Mouse (Mus musculus): ENCODE data around the gene Kifc1. TPM values are rescaled to one million over a fixed set of nuclear protein-coding genes. Genes with fewer than 3 reads are reported as not detected.
"Not testable (repeated sequence)": the region's sequence is repeated elsewhere in the genome, so short reads cannot be mapped to it uniquely, and the experiment has no call there.

Kifc1 gene
- polyA plus RNA-seq, 1 experiment, result 3.0 TPM

GRCm38 (mm10) chr17:33902491-33902890 is 12.0 kb upstream of the Kifc1 start:
- WGBS, result 46% methylated on average over 7 of the region's 7 CpGs
- TF ChIP-seq POLR2A (IDR thresholded peaks at IDR 0.05; ENCODE audit: borderline replicate concordance, extremely low read depth, low read depth, low read length) (no peak), CTCF (IDR thresholded peaks at IDR 0.05; ENCODE audit: insufficient read depth, low read length) (no peak)
- Histone ChIP-seq H3K4me1 (ENCODE audit: control insufficient read depth, insufficient read depth, low read length) (no peaks in the 10 kb centered on the region), H3K4me3 (replicated peaks; ENCODE audit: extremely low read depth, low read depth, low read length) (no peak overlapping the region)
- no peak for DNase-seq

- no peak for DNase-seq
- WGBS, result 55% methylated on average over 4 of the region's 4 CpGs
- Histone ChIP-seq H3K4me1 (ENCODE audit: control insufficient read depth, insufficient read depth, low read length) (no peaks in the 10 kb centered on the region), H3K4me3 (replicated peaks; ENCODE audit: extremely low read depth, low read depth, low read length) (no peak overlapping the region)
- TF ChIP-seq POLR2A (IDR thresholded peaks at IDR 0.05; ENCODE audit: borderline replicate concordance, extremely low read depth, low read depth, low read length), result no peak
- TF ChIP-seq CTCF (IDR thresholded peaks at IDR 0.05; ENCODE audit: insufficient read depth, low read length), result no peak
These were observed 11.6 kb upstream of the Kifc1 start for GRCm38 (mm10) chr17:33902079-33902478.

DNA sequence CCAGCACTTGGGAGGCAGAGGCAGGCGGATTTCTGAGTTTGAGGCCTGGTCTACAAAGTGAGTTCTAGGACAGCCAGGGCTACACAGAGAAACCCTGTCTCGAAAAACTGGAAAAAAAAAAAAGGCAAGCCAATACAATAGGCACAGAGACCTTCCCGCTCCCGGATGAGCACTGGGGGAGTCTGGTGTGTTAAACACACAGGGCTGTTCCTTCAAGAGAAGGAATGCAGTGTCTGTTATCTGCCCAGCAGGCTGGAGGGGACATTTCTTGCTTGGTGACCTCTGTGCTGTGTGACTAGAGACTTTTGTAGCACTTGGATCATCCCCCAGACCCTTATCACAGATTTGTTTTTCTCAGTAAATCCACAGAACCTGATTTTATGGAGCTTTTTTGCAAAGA is 11.2 kb upstream of the Kifc1 start:
- 49% methylated on average over 4 of the region's 4 CpGs for WGBS
- TF ChIP-seq CTCF (IDR thresholded peaks at IDR 0.05; ENCODE audit: insufficient read depth, low read length) (no peak), POLR2A (IDR thresholded peaks at IDR 0.05; ENCODE audit: borderline replicate concordance, extremely low read depth, low read depth, low read length) (no peak)
- no peaks in the 10 kb centered on the region for H3K4me1 ChIP-seq (ENCODE audit: control insufficient read depth, insufficient read depth, low read length)

GRCm38 (mm10) chr17:33900989-33901314 is 10.5 kb upstream of the Kifc1 start:
- no peaks in the 10 kb centered on the region for H3K4me1 ChIP-seq (ENCODE audit: control insufficient read depth, insufficient read depth, low read length)
- TF ChIP-seq CTCF (IDR thresholded peaks at IDR 0.05; ENCODE audit: insufficient read depth, low read length) (no peak), POLR2A (IDR thresholded peaks at IDR 0.05; ENCODE audit: borderline replicate concordance, extremely low read depth, low read depth, low read length) (no peak)
- 79% methylated on average over 4 of the region's 4 CpGs for WGBS
- no peak overlapping the region for H3K4me3 ChIP-seq (replicated peaks; ENCODE audit: extremely low read depth, low read depth, low read length)
- DNase-seq, result no peak

More for the DNA sequence above, 11.2 kb upstream of the Kifc1 start:
- H3K4me3 ChIP-seq (replicated peaks; ENCODE audit: extremely low read depth, low read depth, low read length), result no peak overlapping the region
- DNase-seq, result no peak

GRCm38 (mm10) chr17:33900281-33900988 is 10.0 kb upstream of the Kifc1 start:
- WGBS, result 68% methylated on average over 7 of the region's 7 CpGs
- TF ChIP-seq CTCF (IDR thresholded peaks at IDR 0.05; ENCODE audit: insufficient read depth, low read length) (no peak), POLR2A (IDR thresholded peaks at IDR 0.05; ENCODE audit: borderline replicate concordance, extremely low read depth, low read depth, low read length) (no peak)
- H3K4me1 ChIP-seq (ENCODE audit: control insufficient read depth, insufficient read depth, low read length), result no peaks in the 10 kb centered on the region
- H3K4me3 ChIP-seq (replicated peaks; ENCODE audit: extremely low read depth, low read depth, low read length), result no peak overlapping the region
- no peak for DNase-seq

DNA sequence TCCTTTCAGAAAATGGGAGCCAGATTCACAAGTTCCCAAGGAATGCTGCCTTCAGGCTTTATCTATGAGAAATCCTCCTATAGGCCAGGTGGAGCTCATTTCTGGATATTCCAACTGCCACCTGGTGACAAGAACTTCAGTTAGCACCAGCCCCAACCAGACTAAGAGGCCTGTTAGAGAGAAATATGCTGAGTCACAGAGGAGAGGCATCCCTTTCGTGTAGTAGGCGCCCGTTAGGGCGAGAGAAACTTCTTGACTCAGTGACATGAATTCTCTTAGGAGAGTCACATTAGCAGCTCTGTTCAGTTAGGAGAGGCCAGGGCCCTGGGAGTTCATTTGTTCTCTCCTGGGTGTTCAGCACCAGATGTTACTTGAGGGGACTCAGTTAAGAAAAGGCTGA is 9.2 kb upstream of the Kifc1 start:
- TF ChIP-seq POLR2A (IDR thresholded peaks at IDR 0.05; ENCODE audit: borderline replicate concordance, extremely low read depth, low read depth, low read length) (no peak), CTCF (IDR thresholded peaks at IDR 0.05; ENCODE audit: insufficient read depth, low read length) (no peak)
- H3K4me1 ChIP-seq (ENCODE audit: control insufficient read depth, insufficient read depth, low read length), result no peaks in the 10 kb centered on the region
- WGBS, result 72% methylated on average over 4 of the region's 4 CpGs
- DNase-seq, result no peak
- H3K4me3 ChIP-seq (replicated peaks; ENCODE audit: extremely low read depth, low read depth, low read length), result no peak overlapping the region

GRCm38 (mm10) chr17:33898193-33898592 is 7.7 kb upstream of the Kifc1 start:
- H3K4me1 ChIP-seq (ENCODE audit: control insufficient read depth, insufficient read depth, low read length); H3K4me3 ChIP-seq (replicated peaks; ENCODE audit: extremely low read depth, low read depth, low read length); DNase-seq: not testable (repeated sequence)
- WGBS, result 71% methylated on average over 4 of the region's 4 CpGs

DNA sequence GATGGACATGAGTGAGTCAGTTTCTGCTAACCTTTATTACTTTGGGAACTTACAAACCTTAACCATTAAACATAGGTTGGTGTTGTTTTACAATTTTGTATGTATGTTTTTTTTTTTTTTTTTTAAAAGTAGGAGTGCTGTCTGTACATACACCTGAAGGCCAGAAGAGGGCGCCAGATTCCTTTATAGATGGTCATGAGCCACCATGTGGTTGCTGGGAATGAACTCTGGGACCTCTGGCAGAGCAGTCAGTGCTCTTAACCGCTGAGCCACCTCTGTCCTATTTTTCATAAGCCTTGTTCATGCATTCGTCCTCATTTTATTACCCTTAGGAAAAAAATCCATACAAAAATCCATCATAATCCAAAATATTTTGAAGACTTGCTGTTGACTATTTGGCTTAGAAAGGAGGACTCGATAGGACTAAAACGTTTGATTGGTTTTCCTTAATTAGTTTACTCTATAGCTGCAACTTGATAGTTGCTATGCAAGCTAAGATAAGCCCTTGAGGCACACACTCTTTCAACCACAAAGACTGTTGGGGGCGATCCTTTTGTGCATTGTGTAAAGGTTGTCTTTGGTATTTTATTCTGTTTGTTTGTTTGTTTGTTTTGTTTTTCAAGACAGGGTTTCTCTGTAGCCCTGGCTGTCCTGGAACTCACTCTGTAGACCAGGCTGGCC is 6.8 kb upstream of the Kifc1 start:
- DNase-seq, result no peak
- H3K4me1 ChIP-seq (ENCODE audit: control insufficient read depth, insufficient read depth, low read length), result no peaks in the 10 kb centered on the region
- no peak overlapping the region for H3K4me3 ChIP-seq (replicated peaks; ENCODE audit: extremely low read depth, low read depth, low read length)
- TF ChIP-seq POLR2A (IDR thresholded peaks at IDR 0.05; ENCODE audit: borderline replicate concordance, extremely low read depth, low read depth, low read length) (no peak), CTCF (IDR thresholded peaks at IDR 0.05; ENCODE audit: insufficient read depth, low read length) (peak; percentile 54)
- WGBS, result 42% methylated on average over 6 of the region's 6 CpGs

GRCm38 (mm10) chr17:33893011-33893410 is 2.5 kb upstream of the Kifc1 start:
- 70% methylated on average over 4 of the region's 4 CpGs for WGBS
- not testable (repeated sequence) for H3K4me3 ChIP-seq (replicated peaks; ENCODE audit: extremely low read depth, low read depth, low read length); H3K4me1 ChIP-seq (ENCODE audit: control insufficient read depth, insufficient read depth, low read length); DNase-seq

- TF ChIP-seq CTCF (IDR thresholded peaks at IDR 0.05; ENCODE audit: insufficient read depth, low read length) (no peak), POLR2A (IDR thresholded peaks at IDR 0.05; ENCODE audit: borderline replicate concordance, extremely low read depth, low read depth, low read length) (no peak)
- Histone ChIP-seq H3K4me1 (ENCODE audit: control insufficient read depth, insufficient read depth, low read length) (0 out of 2 replicates have a peak, but pooled peaks cover 3% of the 10 kb centered on the region), H3K4me3 (replicated peaks; ENCODE audit: extremely low read depth, low read depth, low read length) (no peak overlapping the region)
- WGBS, result 33% methylated on average over 7 of the region's 7 CpGs
- DNase-seq, result no peak
These were observed 2.0 kb upstream of the Kifc1 start for GRCm38 (mm10) chr17:33892429-33892828.

GRCm38 (mm10) chr17:33891892-33892291 is 1.4 kb upstream of the Kifc1 start:
- DNase-seq; H3K4me3 ChIP-seq (replicated peaks; ENCODE audit: extremely low read depth, low read depth, low read length); H3K4me1 ChIP-seq (ENCODE audit: control insufficient read depth, insufficient read depth, low read length): not testable (repeated sequence)
- 60% methylated on average over 6 of the region's 6 CpGs for WGBS
